Mouse (Mus musculus) frontal cortex, postnatal 25 days (tissue): ENCODE data around the gene Tmem185b.

ENCODE experiments used
- DNase-seq, 2 experiments: peaks; one replicate each; pipeline ENCODE4 v3.0.0; 2022; ENCODE audit warnings: low spot score in 2 of 2

The Tmem185b gene

GRCm38 (mm10) chr1:119539252-119539651, 13.3 kb downstream of the Tmem185b start:
- no peak for DNase-seq

- DNase-seq, result no peak
Observed at GRCm38 (mm10) chr1:119540836-119541557, 15.0 kb downstream of the Tmem185b start.

GRCm38 (mm10) chr1:119541570-119541969, 15.6 kb downstream of the Tmem185b start:
- no peak for DNase-seq

- DNase-seq, result no peak
Observed at GRCm38 (mm10) chr1:119543316-119543715, 17.4 kb downstream of the Tmem185b start.

GRCm38 (mm10) chr1:119544611-119545155, 18.7 kb downstream of the Tmem185b start:
- no peak for DNase-seq

GRCm38 (mm10) chr1:119545164-119545563, 19.2 kb downstream of the Tmem185b start:
- no peak for DNase-seq

- no peak for DNase-seq
Observed at GRCm38 (mm10) chr1:119545671-119546070, 19.7 kb downstream of the Tmem185b start.

GRCm38 (mm10) chr1:119546490-119546889, 20.5 kb downstream of the Tmem185b start:
- DNase-seq, result no peak

- DNase-seq, result peak; percentile 54 to 77
Observed at GRCm38 (mm10) chr1:119548668-119549326, 22.8 kb downstream of the Tmem185b start.

GRCm38 (mm10) chr1:119549327-119549689, 23.3 kb downstream of the Tmem185b start:
- no peak for DNase-seq

GRCm38 (mm10) chr1:119550064-119550463, 24.1 kb downstream of the Tmem185b start:
- DNase-seq, result no peak

- no peak for DNase-seq
Observed at GRCm38 (mm10) chr1:119551651-119552050, 25.7 kb downstream of the Tmem185b start.

- no peak for DNase-seq
Observed at GRCm38 (mm10) chr1:119555651-119556050, 29.7 kb downstream of the Tmem185b start.

- no peak for DNase-seq
Observed at GRCm38 (mm10) chr1:119557641-119558395, 31.9 kb downstream of the Tmem185b start.

GRCm38 (mm10) chr1:119565531-119565930, 39.6 kb downstream of the Tmem185b start:
- no peak for DNase-seq

- DNase-seq, result no peak
Observed at GRCm38 (mm10) chr1:119570134-119570533, 44.2 kb downstream of the Tmem185b start.
